Mouse (Mus musculus) limb, embryonic 12.5 days (tissue): ENCODE measurements at regions not wholly inside any gene's neighbourhood (a gene's known extent, or its start where the extent isn't known, plus 50 kb on each side); places are given as distances from the start of the nearest gene placed in this dataset.

Experiments
- ATAC-seq: fragments of 200-750 bp; cut with Nextera tagmentation; 2 replicates; pipeline ENCODE4 v1.8.0; 2017; ENCODE audit warnings: low read depth, moderate TSS enrichment; ENCODE audit not compliant: insufficient number of reproducible peaks, insufficient read depth, low FRiP score, low TSS enrichment
- H3K27ac ChIP-seq: fragments of 300-500 bp; sonication (generic); 2 replicates; pipeline ENCODE4 v1.5.1; 2016; ENCODE audit warnings: mild to moderate bottlenecking, moderate library complexity
- H3K27me3 ChIP-seq: fragments of 300-500 bp; sonication (generic); 2 replicates; pipeline ENCODE4 v1.6.1; 2016; ENCODE audit warnings: mild to moderate bottlenecking, moderate library complexity
- H3K36me3 ChIP-seq: fragments of 300-500 bp; sonication (generic); 2 replicates; pipeline ENCODE4 v1.6.1; 2016; ENCODE audit warnings: mild to moderate bottlenecking, moderate library complexity
- H3K4me1 ChIP-seq: fragments of 300-500 bp; sonication (generic); replicated peaks from 2 replicates; pipeline ENCODE4 v1.6.1; 2016
- H3K4me2 ChIP-seq: fragments of 300-500 bp; sonication (generic); 2 replicates; pipeline ENCODE4 v1.6.1; 2016; ENCODE audit warnings: mild to moderate bottlenecking, moderate library complexity
- H3K4me3 ChIP-seq: fragments of 300-500 bp; sonication (generic); replicated peaks from 2 replicates; pipeline ENCODE4 v1.5.1; 2016; ENCODE audit warnings: mild to moderate bottlenecking
- H3K9ac ChIP-seq: fragments of 300-500 bp; sonication (generic); replicated peaks from 2 replicates; pipeline ENCODE4 v1.6.1; 2016; ENCODE audit warnings: mild to moderate bottlenecking, moderate library complexity
- H3K9me3 ChIP-seq: fragments of 300-500 bp; sonication (generic); 2 replicates; pipeline ENCODE4 v1.6.1; 2016; ENCODE audit warnings: mild to moderate bottlenecking, moderate library complexity
- WGBS: fragments of 180-500 bp; shearing (Covaris S2); methylation state at CpG from one replicate; pipeline ENCODE4 v1.1.7; 2016; 5-methylcytosine and 5-hydroxymethylcytosine counted together

DNA sequence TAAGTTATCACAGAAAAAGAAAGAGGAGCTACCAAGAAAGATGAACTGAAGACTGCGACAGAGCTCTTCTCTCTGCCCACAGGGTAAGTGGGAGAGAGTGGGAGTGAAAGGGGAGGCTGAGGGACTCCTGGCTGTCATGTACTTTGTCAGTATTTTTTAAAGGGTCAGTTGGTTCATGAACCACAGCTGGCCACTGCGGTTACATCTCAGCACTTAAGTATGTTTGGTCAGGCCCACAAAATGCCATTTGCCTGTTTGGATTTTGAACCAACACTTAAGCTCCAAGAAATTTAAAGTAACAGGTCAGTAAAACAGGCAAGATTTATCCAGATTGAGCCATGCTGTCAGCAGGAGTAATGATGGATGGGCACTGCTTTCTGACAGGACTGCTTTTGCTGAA lies 115.1 kb upstream of the Cdkn2b start:
- H3K9me3 ChIP-seq, result no peaks in the 10 kb centered on the region
- 61% methylated on average over 2 of the region's 2 CpGs for WGBS
- no peak overlapping the region for H3K4me2 ChIP-seq
- H3K9ac ChIP-seq, result no peak overlapping the region
- H3K27me3 ChIP-seq, result no peaks in the 10 kb centered on the region
- no peak overlapping the region for H3K27ac ChIP-seq
- H3K4me3 ChIP-seq, result no peak overlapping the region
- peaks cover 8% of the 10 kb centered on the region for H3K4me1 ChIP-seq
- H3K36me3 ChIP-seq, result no peaks in the 10 kb centered on the region
- ATAC-seq, result no peak

DNA sequence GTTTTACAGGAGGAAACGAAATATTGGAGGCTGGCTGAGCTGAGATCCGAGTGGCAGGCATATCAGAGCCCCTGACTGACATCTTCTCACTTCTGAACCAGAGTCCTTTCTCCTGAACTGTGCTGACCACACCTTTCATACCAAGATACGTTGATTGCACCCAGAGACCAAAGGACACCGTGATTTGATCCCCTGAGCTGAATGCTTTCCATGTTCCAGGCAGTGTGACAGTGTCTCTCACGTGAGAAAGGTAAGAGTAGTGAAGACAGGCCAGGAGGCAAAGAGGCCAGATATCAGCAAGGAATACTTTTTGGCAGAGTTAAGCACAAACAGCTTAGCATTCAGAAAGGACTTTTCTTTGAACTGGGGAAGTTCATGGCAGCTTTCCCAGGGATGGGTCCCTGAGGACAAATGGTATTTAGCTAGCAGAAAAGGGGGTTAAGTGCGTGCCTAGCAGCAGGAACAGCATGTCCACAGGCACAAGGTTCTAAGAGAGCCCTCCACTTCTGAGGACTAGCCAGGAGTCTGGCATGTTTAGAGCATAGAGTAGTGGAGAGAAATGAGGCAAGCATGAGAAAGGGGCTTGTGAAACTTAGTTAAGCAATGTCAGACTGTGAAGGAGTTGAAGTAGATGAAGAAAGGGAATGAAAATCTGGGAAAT lies 111.0 kb upstream of the Cdkn2b start:
- Histone ChIP-seq H3K36me3 (no peaks in the 10 kb centered on the region), H3K27me3 (no peaks in the 10 kb centered on the region), H3K4me1 (no peaks in the 10 kb centered on the region), H3K27ac (no peak overlapping the region), H3K9me3 (no peaks in the 10 kb centered on the region), H3K9ac (no peak overlapping the region), H3K4me2 (no peak overlapping the region), H3K4me3 (no peak overlapping the region)
- ATAC-seq, result no peak; the same call in 1 of the 2 replicates
- 59% methylated on average over 6 of the region's 6 CpGs for WGBS

- no peak for ATAC-seq
- Histone ChIP-seq H3K27ac (no peak overlapping the region), H3K9me3 (no peaks in the 10 kb centered on the region), H3K4me2 (no peak overlapping the region), H3K9ac (no peak overlapping the region), H3K4me3 (no peak overlapping the region), H3K36me3 (no peaks in the 10 kb centered on the region), H3K27me3 (no peaks in the 10 kb centered on the region), H3K4me1 (no peaks in the 10 kb centered on the region)
- WGBS, result 84% methylated on average over 5 of the region's 5 CpGs
These were observed 110.0 kb upstream of the Cdkn2b start for GRCm38 (mm10) chr4:89420868-89421267.

DNA sequence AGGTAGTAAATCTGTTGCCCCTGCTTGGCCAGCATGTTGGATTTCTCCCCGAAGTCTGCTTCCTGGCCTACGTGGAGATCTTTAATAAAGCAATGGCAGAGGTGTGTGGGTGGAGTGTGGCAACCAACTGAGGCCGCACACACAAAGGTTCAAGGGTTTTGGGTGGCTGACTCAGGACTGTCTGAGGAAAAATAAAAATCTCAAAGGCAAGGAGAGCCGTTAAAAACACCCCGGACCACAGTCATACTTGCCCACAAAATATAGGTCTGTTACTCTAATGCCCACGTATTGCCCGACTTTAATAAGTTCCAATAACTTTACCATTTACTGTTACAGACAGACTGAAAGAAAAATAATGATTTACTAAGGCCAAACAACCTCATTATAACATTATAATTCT lies 108.7 kb upstream of the Cdkn2b start:
- H3K27ac ChIP-seq, result no peak overlapping the region
- no peak overlapping the region for H3K9ac ChIP-seq
- H3K27me3 ChIP-seq, result no peaks in the 10 kb centered on the region
- no peak overlapping the region for H3K4me2 ChIP-seq
- 70% methylated on average over 7 of the region's 7 CpGs for whole genome bisulfite sequencing
- no peaks in the 10 kb centered on the region for H3K9me3 ChIP-seq
- no peaks in the 10 kb centered on the region for H3K36me3 ChIP-seq
- no peaks in the 10 kb centered on the region for H3K4me1 ChIP-seq
- no peak overlapping the region for H3K4me3 ChIP-seq
- no peak; the same call in 1 of the 2 replicates for ATAC-seq

- H3K4me3 ChIP-seq, result no peak overlapping the region
- H3K9ac ChIP-seq, result no peak overlapping the region
- no peak overlapping the region for H3K27ac ChIP-seq
- no peaks in the 10 kb centered on the region for H3K9me3 ChIP-seq
- 69% methylated on average over 2 of the region's 2 CpGs for WGBS
- ATAC-seq, result no peak
- no peaks in the 10 kb centered on the region for H3K36me3 ChIP-seq
- H3K4me1 ChIP-seq, result no peaks in the 10 kb centered on the region
- H3K4me2 ChIP-seq, result no peak overlapping the region
- H3K27me3 ChIP-seq, result no peaks in the 10 kb centered on the region
These were observed 94.9 kb upstream of the Cdkn2b start for GRCm38 (mm10) chr4:89405624-89406167.

GRCm38 (mm10) chr4:89403151-89403550 lies 92.3 kb upstream of the Cdkn2b start:
- H3K4me1 ChIP-seq, result no peaks in the 10 kb centered on the region
- H3K36me3 ChIP-seq, result no peaks in the 10 kb centered on the region
- no peak overlapping the region for H3K4me2 ChIP-seq
- no peak overlapping the region for H3K4me3 ChIP-seq
- H3K9me3 ChIP-seq, result no peaks in the 10 kb centered on the region
- H3K9ac ChIP-seq, result no peak overlapping the region
- 83% methylated on average over 1 of the region's 1 CpGs for WGBS
- H3K27me3 ChIP-seq, result no peaks in the 10 kb centered on the region
- no peak overlapping the region for H3K27ac ChIP-seq
- ATAC-seq, result no peak

- H3K36me3 ChIP-seq, result no peaks in the 10 kb centered on the region
- WGBS, result 71% methylated on average over 5 of the region's 5 CpGs
- no peak overlapping the region for H3K4me3 ChIP-seq
- no peak overlapping the region for H3K9ac ChIP-seq
- ATAC-seq, result no peak
- H3K27me3 ChIP-seq, result no peaks in the 10 kb centered on the region
- no peaks in the 10 kb centered on the region for H3K4me1 ChIP-seq
- no peak overlapping the region for H3K4me2 ChIP-seq
- no peaks in the 10 kb centered on the region for H3K9me3 ChIP-seq
- H3K27ac ChIP-seq, result no peak overlapping the region
These were observed 91.5 kb upstream of the Cdkn2b start for GRCm38 (mm10) chr4:89402324-89402723.

DNA sequence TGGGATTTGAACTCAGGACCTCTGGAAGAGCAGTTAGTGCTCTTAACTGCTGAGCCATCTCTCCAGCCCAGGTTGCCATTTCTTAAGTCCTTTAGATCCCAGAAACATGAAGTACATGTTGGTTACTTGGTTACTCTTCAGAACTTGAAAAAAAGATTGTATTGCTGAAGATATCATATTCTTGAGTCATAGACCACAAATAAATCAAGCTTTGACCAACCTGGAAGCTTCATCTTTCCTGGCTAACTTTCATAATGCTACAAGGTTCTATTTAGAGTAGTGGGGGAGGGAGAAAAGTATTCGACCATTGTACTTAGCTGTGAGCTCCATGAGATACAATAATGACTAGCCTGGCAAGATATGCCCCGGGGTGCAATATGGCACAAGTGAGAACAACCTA lies 90.9 kb upstream of the Cdkn2b start:
- H3K9me3 ChIP-seq, result no peaks in the 10 kb centered on the region
- no peak overlapping the region for H3K4me3 ChIP-seq
- H3K4me1 ChIP-seq, result no peaks in the 10 kb centered on the region
- H3K9ac ChIP-seq, result no peak overlapping the region
- H3K27me3 ChIP-seq, result no peaks in the 10 kb centered on the region
- no peak overlapping the region for H3K27ac ChIP-seq
- no peak for ATAC-seq
- 76% methylated on average over 2 of the region's 2 CpGs for whole genome bisulfite sequencing
- no peaks in the 10 kb centered on the region for H3K36me3 ChIP-seq
- H3K4me2 ChIP-seq, result no peak overlapping the region

DNA sequence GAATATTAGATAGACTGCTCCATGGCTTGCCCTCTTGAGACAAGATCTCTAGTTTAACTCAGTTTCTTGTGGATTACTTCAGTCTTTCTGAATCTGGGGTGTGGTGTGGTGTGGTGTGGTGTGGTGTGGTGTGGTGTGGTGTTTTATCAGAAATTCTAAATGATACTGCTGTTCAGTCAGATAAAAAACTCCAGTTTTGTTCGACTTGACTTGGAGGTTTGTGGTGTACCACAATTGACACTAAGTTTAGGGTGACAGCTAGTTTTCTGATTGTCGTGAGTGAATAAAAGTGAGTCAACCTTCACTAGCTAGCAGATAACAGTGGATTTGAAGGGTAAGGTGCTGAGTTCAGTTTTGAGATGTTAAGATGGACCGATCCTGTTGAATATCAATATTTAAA lies 89.5 kb upstream of the Cdkn2b start:
- Histone ChIP-seq H3K9me3 (no peaks in the 10 kb centered on the region), H3K4me1 (no peaks in the 10 kb centered on the region), H3K27ac (no peak overlapping the region), H3K9ac (no peak overlapping the region), H3K4me2 (no peak overlapping the region), H3K36me3 (no peaks in the 10 kb centered on the region), H3K4me3 (no peak overlapping the region), H3K27me3 (no peaks in the 10 kb centered on the region)
- WGBS, result 83% methylated on average over 3 of the region's 3 CpGs
- no peak for ATAC-seq

DNA sequence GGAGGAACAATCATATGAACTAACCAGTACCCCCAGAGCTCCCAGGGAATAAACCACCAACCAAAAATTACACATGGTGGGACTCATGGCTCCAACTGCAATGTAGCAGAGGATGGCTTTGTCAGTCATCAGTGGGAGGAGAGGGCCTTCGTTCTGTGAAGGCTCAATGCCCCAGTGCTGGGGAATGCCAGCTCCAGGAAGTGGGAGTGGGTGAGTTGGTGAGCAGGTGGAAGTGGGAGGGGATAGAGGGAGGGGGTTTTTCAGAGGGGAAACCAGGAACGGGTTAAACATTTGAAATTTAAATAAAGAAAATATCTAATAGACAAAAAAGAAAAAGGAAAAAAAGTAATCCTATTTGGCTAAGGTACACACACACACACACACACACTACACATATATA lies 88.4 kb upstream of the Cdkn2b start:
- H3K9me3 ChIP-seq, result no peaks in the 10 kb centered on the region
- H3K4me1 ChIP-seq, result no peaks in the 10 kb centered on the region
- H3K4me2 ChIP-seq, result no peak overlapping the region
- H3K27ac ChIP-seq, result no peak overlapping the region
- H3K36me3 ChIP-seq, result no peaks in the 10 kb centered on the region
- 76% methylated on average over 2 of the region's 2 CpGs for WGBS
- ATAC-seq, result no peak
- H3K9ac ChIP-seq, result no peak overlapping the region
- H3K27me3 ChIP-seq, result no peaks in the 10 kb centered on the region
- no peak overlapping the region for H3K4me3 ChIP-seq

- 86% methylated on average over 2 of the region's 2 CpGs for WGBS
- ATAC-seq, result no peak
- Histone ChIP-seq H3K4me2 (no peak overlapping the region), H3K9ac (no peak overlapping the region), H3K27me3 (no peaks in the 10 kb centered on the region), H3K4me1 (no peaks in the 10 kb centered on the region), H3K36me3 (no peaks in the 10 kb centered on the region), H3K27ac (no peak overlapping the region), H3K4me3 (no peak overlapping the region), H3K9me3 (no peaks in the 10 kb centered on the region)
These were observed 85.2 kb upstream of the Cdkn2b start for GRCm38 (mm10) chr4:89396020-89396419.

GRCm38 (mm10) chr4:89395336-89395735 lies 84.5 kb upstream of the Cdkn2b start:
- H3K4me3 ChIP-seq, result no peak overlapping the region
- no peaks in the 10 kb centered on the region for H3K9me3 ChIP-seq
- no peaks in the 10 kb centered on the region for H3K36me3 ChIP-seq
- H3K27ac ChIP-seq, result no peak overlapping the region
- no peak for ATAC-seq
- H3K4me1 ChIP-seq, result no peaks in the 10 kb centered on the region
- H3K27me3 ChIP-seq, result no peaks in the 10 kb centered on the region
- H3K4me2 ChIP-seq, result no peak overlapping the region
- no peak overlapping the region for H3K9ac ChIP-seq
